Mouse (Mus musculus) lung, adult 2 months (tissue): ENCODE measurements around the gene Arhgap27.

ENCODE experiments used
- CTCF ChIP-seq: fragments of 200-500 bp; IDR thresholded peaks from 2 replicates; pipeline ENCODE4 v1.5.1; 2011; ENCODE audit warnings: mild to moderate bottlenecking, low read length, control low read depth; ENCODE audit not compliant: insufficient read depth
- POLR2A ChIP-seq: fragments of 200-500 bp; IDR thresholded peaks from 2 replicates; pipeline ENCODE4 v1.6.1; 2011; ENCODE audit warnings: low read depth, mild to moderate bottlenecking, control low read depth, low read length, borderline replicate concordance; ENCODE audit errors: extremely low read depth

GRCm38 (mm10) chr11:103346657-103347056 lies 16.8 kb downstream of the Arhgap27 start:
- no peak for TF ChIP-seq CTCF
- TF ChIP-seq POLR2A, result no peak
